Mouse (Mus musculus): ENCODE data around the gene Eci1. TPM values are rescaled to one million over a fixed set of nuclear protein-coding genes. Genes with fewer than 3 reads are reported as not detected.
A peak's percentile ranks its signal among the peaks of the same experiment; 100 is the strongest.

Eci1 gene
- polyA plus RNA-seq, 1 experiment from 2014 or later: 199 TPM

DNA sequence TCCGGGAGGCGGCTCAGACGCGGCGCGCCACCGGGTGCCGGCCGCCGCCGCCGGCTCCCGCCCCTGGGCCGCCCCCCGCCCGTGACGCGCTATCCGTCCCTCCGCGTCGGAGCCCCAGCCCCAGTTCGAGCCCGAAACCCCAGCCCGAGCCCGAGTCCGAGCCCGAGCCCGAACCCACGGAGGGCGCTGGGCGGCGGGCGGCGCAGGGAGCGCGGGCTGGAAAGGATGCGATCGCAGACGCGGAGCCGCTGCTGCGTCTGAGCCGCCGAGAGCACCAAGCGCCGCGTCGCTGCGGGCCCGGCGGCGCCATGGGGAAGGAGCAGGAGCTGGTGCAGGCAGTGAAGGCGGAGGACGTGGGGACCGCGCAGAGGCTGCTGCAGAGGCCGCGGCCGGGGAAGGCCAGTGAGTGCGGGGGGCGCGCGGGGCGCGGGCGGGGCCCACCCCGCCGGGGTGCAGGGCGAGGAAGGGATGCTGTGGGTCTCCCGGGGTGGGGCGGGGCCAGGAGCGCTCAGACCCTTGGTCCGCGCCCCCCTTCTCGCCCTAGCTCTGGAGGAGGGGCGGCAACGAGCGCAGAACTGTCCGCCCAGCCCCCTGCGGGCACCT lies 62.3 kb downstream of the Eci1 start:
- under 1% methylated on average over 64 of the region's 81 CpGs for WGBS (ENCODE audit: insufficient replicate concordance)

More for the DNA sequence above, 62.3 kb downstream of the Eci1 start:
- Histone ChIP-seq H3K4me3 (ENCODE audit: low read depth, low read length) (peak overlapping the region; percentile 76), H3K9me3 (replicated peaks; ENCODE audit: control insufficient read depth, low read length) (no peaks in the 10 kb centered on the region), H3K9ac (ENCODE audit: low read depth, low read length) (peak overlapping the region; percentile 73), H3K4me2 (peak overlapping the region; percentile 84), H3K36me3 (ENCODE audit: control insufficient read depth, insufficient read depth, low read length) (no peaks in the 10 kb centered on the region), H3K27me3 (ENCODE audit: control insufficient read depth, insufficient read depth, low read length) (peaks cover 43% of the 10 kb centered on the region), H3K27ac (ENCODE audit: low read depth, low read length) (no peak overlapping the region), H3K4me1 (ENCODE audit: control insufficient read depth, insufficient read depth, low read length) (peaks cover 6% of the 10 kb centered on the region)
- peak; percentile 59; the same call in 1 of the 2 replicates for ATAC-seq (replicated peaks; ENCODE audit: insufficient number of reproducible peaks, low FRiP score, low TSS enrichment)

Other genes with a start within 250 kb of the Eci1 start
- gene Tbc1d24, start 221.1 kb upstream of the Eci1 start, polyA plus RNA-seq (2014; fragmentation: Nextera tagmentation; extraction: Ambion mirVana): 4.0 and 5.2 TPM in 2 replicates
- 2.0 TPM in 2 replicates for gene Ntn3, start 217.1 kb upstream of the Eci1 start, polyA plus RNA-seq (2014; fragmentation: Nextera tagmentation; extraction: Ambion mirVana)
- gene Tedc2, start 205.8 kb upstream of the Eci1 start, polyA plus RNA-seq (2014; fragmentation: Nextera tagmentation; extraction: Ambion mirVana): 7.0 and 7.6 TPM in 2 replicates
- gene Ccnf, start 175.2 kb upstream of the Eci1 start, polyA plus RNA-seq (2014; fragmentation: Nextera tagmentation; extraction: Ambion mirVana): 47.4 and 55.2 TPM in 2 replicates
- gene Abca17, start 75.6 kb upstream of the Eci1 start, polyA plus RNA-seq (2014; fragmentation: Nextera tagmentation; extraction: Ambion mirVana): 0.06 TPM in 1 of 2 replicates, not detected in the other
- 6.3 and 9.2 TPM in 2 replicates for gene Abca3, start 74.7 kb upstream of the Eci1 start, polyA plus RNA-seq (2014; fragmentation: Nextera tagmentation; extraction: Ambion mirVana)
- gene Rnps1, start 12.1 kb upstream of the Eci1 start, polyA plus RNA-seq (2014; fragmentation: Nextera tagmentation; extraction: Ambion mirVana): 262 and 267 TPM in 2 replicates
- 0.86 and 1.6 TPM in 2 replicates for gene Dnase1l2, start 16.5 kb downstream of the Eci1 start, polyA plus RNA-seq (2014; fragmentation: Nextera tagmentation; extraction: Ambion mirVana)
- gene E4f1, start 43.7 kb downstream of the Eci1 start, polyA plus RNA-seq (2014; fragmentation: Nextera tagmentation; extraction: Ambion mirVana): 14.0 and 17.6 TPM in 2 replicates
- 75.8 and 77.2 TPM in 2 replicates for gene Pgp, start 43.8 kb downstream of the Eci1 start, polyA plus RNA-seq (2014; fragmentation: Nextera tagmentation; extraction: Ambion mirVana)
- 0.21 and 0.42 TPM in 2 replicates for gene Bricd5, start 47.2 kb downstream of the Eci1 start, polyA plus RNA-seq (2014; fragmentation: Nextera tagmentation; extraction: Ambion mirVana)
- 17.5 and 20.9 TPM in 2 replicates for gene Mlst8, start 52.4 kb downstream of the Eci1 start, polyA plus RNA-seq (2014; fragmentation: Nextera tagmentation; extraction: Ambion mirVana)
- gene Caskin1, start 62.0 kb downstream of the Eci1 start, polyA plus RNA-seq (2014; fragmentation: Nextera tagmentation; extraction: Ambion mirVana): 0.40 and 0.49 TPM in 2 replicates
- gene Traf7, start 101.3 kb downstream of the Eci1 start, polyA plus RNA-seq (2014; fragmentation: Nextera tagmentation; extraction: Ambion mirVana): 72.3 and 80.1 TPM in 2 replicates
- gene Rab26, start 107.6 kb downstream of the Eci1 start, polyA plus RNA-seq (2014; fragmentation: Nextera tagmentation; extraction: Ambion mirVana): 1.1 and 1.9 TPM in 2 replicates
- 8.9 and 9.2 TPM in 2 replicates for gene Pkd1, start 123.2 kb downstream of the Eci1 start, polyA plus RNA-seq (2014; fragmentation: Nextera tagmentation; extraction: Ambion mirVana)
- gene Tsc2, start 206.0 kb downstream of the Eci1 start, polyA plus RNA-seq (2014; fragmentation: Nextera tagmentation; extraction: Ambion mirVana): 46.7 and 50.6 TPM in 2 replicates
- gene Nthl1, start 206.0 kb downstream of the Eci1 start, polyA plus RNA-seq (2014; fragmentation: Nextera tagmentation; extraction: Ambion mirVana): 9.1 and 9.8 TPM in 2 replicates
- gene Slc9a3r2, start 223.7 kb downstream of the Eci1 start, polyA plus RNA-seq (2014; fragmentation: Nextera tagmentation; extraction: Ambion mirVana): 52.7 and 58.0 TPM in 2 replicates
- gene Npw, start 231.8 kb downstream of the Eci1 start, polyA plus RNA-seq (2014; fragmentation: Nextera tagmentation; extraction: Ambion mirVana): not detected in 2 replicates
- gene Zfp598, start 243.0 kb downstream of the Eci1 start, polyA plus RNA-seq (2014; fragmentation: Nextera tagmentation; extraction: Ambion mirVana): 19.7 and 22.0 TPM in 2 replicates

Measured in heart, embryonic 11.5 days (tissue).